Mouse (Mus musculus) testis, postnatal 10 days (tissue): ENCODE results near the gene Cyp4a31.
"Not testable (repeated sequence)": the region's sequence is repeated elsewhere in the genome, so short reads cannot be mapped to it uniquely, and the experiment has no call there.

Experiments used
- DNase-seq: peaks from one replicate; pipeline ENCODE4 v3.0.0; 2021; ENCODE audit warnings: low spot score

Gene Cyp4a31

GRCm38 (mm10) chr4:115563401-115563800 lies at the start of gene Cyp4a31:
Gene Cyp4a31, plus strand, starts transcription at chr4:115563649.
- DNase-seq: no peak

DNA sequence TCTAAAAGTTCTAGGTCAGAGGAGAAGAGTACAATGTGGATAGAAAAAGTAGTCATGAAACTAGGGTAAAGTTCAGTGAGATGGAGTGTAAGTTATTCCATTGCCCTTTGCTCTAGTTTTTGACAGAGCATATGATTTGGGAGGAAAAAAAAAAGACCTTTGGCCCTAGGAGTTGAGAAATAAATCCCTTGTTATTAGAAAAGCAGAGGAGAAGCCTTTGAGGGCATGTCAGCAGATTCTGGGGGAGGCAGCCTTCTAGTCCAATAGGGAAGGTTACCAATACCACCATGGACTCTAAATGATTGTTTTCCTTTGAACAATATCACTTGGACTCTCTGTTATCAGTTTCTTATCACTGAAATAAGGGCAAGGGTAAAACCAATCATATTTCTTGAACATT lies 49.5 kb upstream of the Cyp4a31 start:
- not testable (repeated sequence) for DNase-seq

DNA sequence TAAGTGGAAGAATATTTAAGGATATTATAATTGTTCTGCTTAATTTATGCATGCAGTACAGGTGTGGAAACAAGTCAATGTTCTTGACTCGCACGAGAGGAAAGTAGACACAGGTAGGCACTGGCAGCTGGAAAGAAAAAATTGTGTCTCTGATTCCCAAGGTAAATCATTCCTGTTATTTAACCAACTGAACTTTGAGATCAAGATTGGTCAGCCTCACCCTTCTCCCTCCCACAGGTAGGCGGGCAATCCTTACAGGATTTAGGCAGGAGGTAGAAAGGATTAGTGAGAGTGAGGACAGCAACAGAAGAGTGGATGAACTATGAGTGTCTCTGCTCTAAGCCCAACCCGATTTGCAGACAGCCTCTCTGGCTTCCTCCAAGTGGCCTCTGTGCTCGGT lies 45.4 kb upstream of the Cyp4a31 start, which contains the start of gene Cyp4a10:
TSS of gene Cyp4a10 (plus strand) at position 265 of the 400 bp plus-strand sequence.
- DNase-seq: not testable (repeated sequence)

DNA sequence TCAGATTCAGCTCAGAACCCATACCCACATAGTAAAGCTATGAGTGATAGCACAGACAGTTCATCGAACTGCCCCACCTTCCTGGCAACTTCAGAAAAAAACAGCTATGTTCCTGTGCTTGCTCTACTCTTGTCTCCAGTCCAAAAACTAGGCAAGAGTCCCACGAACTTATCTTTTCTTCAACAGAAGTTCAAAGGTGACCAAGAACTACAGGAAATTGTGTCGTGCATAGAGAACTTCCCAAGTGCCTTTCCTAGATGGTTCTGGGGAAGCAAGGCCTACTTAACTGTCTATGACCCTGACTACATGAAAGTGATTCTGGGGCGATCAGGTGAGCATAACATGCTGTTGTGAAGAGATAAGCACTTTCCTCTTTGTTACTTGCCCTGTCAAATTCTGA lies 44.0 kb upstream of the Cyp4a31 start:
- DNase-seq: no peak

DNA sequence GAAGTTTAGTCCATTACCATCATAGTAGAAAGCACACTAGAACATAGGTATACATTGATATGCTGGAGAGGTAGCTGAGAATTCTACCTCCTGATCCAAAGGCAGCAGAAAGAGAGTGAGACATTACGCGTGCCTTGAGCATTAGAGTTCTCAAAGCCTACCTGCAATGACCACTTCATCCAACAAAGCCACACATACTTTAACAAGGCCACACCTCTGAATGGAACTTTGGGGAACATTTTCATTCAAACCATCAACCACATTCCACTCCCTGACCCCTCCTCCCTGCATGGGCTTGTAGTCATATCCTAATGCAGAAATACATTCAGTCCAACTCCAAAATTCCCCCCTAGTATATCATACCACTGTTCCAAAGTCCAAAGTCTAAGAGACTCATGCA lies 41.7 kb upstream of the Cyp4a31 start:
- DNase-seq: no peak

DNA sequence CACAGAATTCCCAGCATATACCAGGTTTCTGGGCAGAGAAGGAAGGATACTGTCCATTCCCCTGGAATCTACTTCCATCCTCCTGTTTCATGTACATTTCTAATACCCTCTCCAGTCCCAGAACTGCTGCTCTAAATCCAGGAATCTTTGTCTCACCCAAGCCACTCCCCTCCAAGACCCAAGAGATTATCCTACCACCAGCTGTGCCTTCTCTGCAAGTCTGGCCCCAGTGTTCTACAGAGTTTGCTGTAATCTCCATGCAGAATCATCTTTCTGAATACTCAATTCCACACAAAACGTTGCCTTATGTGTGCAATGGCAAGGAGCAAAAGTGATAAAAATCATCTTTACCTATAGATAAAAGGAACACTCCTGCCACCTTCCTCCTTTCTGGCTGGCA lies 18.3 kb upstream of the Cyp4a31 start:
- no peak for DNase-seq

DNA sequence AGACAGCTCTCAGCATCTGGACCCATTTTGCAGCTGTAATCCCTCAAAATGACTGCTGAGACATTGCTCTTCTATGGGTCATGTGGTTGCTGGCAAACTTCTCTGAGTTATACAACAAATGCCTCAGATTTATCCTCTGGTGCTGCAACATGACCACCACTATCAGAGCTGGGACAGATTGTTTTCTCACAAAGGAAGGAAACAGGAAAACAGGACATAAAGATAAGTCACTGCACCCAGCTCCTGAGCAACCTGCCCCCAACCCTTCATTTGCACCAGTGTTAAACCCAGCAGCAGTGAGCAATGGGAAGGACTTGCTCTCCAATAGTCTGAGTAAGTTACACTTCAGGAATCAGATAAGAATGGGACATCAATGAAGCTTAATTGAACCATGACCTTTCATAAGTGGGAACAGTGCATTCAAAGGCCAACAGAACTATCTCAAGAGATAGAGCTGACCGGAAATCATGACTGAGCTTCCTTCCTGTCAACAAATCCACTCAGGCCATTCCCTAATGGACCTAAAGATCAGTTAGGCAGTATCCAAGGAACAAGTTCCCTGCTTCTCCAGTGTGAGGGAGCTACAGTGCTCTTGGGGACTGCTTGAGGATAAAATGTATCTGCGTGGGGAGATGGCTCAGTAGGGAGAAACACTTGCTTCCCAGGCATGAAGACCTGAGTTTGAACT lies 17.2 kb upstream of the Cyp4a31 start:
- no peak for DNase-seq

DNA sequence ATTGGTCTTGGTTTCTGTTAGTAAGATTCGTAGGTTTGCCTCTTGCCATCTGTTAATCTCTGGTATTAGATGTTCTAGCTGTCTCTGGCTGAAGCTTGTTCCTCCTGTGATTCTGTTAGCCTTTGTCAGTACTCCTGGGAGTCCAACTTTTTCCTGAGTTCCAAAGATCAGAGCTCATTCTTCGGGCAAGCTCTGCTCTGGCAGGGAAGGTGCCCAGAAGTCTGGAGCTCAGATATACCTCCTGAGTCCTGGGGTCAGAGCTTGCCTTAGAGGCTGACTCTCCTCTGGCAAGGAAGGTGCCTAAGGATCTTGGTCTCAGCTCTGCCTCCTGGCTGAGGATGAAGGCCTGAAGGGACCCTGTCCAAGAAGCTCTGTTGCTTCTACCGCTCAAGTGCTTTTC lies 10.7 kb upstream of the Cyp4a31 start:
- DNase-seq: no peak

- DNase-seq: no peak
Observed at GRCm38 (mm10) chr4:115555513-115555912, 7.9 kb upstream of the Cyp4a31 start.

DNA sequence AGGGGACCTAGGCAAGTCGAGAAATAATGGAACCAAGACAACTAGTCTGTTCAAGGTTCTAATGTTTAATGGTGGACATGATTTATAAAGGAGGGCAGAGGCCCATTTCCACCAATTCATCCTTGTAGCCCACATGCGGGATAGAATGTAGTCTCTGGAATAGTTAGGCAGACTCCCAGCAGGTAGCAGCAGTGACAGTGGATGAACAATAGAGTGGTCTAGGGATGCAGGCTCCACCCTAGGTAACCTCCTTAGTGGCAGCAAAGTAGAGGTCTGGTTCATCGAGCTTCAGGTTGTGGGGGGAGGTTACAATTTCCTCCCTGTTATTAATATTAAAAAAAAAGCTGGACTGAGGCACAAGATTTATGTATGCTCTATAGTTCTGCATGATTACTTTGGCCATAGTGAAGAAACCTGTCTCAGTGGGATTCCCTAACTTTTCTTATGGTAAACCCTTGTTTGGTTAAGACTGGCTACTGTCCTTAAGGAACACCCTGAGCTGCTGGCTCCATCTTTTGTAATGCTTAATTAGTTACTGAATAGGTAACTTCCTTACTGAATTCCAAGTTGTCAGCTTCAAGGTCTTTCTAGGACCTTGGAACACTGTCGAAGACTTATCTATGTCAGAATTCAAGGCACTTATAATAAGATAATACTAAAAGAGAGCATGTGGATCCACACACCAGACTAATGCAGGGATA lies 5.4 kb upstream of the Cyp4a31 start:
- no peak for DNase-seq

GRCm38 (mm10) chr4:115561236-115561635 lies 2.2 kb upstream of the Cyp4a31 start:
- DNase-seq: not testable (repeated sequence)

DNA sequence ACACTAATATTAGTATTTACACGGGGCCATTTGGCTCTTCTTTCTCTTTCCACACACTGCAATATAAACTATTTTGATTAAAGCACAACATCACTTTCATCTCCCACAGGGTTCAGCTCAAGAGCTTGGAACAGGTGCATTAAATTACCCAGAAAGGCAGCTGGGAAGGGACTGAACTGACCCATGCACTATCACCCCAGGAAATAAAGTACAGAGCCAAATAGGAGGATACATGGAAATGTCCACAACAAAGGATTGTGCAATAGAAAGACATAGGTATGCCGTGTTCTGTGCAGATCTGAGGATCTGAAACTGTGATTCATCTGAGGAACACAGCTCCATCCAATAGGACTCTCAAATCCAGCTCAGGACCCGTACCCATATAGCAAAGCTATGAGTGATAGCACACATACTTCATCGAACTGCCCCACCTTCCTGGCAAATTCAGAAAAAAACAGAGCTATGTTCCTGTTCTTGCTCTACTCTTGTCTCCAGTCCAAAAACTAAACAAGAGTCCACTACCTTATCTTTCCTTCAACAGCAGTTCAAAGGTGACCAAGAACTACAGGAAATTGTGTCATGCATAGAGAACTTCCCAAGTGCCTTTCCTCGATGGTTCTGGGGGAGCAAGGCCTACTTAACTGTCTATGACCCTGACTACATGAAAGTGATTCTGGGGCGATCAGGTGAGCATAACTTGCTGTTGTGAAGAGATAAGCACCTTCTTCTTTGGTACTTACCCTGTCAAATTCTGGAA lies 1.2 kb downstream of the Cyp4a31 start:
- not testable (repeated sequence) for DNase-seq

- no peak for DNase-seq
Observed at GRCm38 (mm10) chr4:115575255-115575654, 11.8 kb downstream of the Cyp4a31 start.

GRCm38 (mm10) chr4:115575776-115576175 lies 12.3 kb downstream of the Cyp4a31 start:
- DNase-seq: no peak

GRCm38 (mm10) chr4:115583036-115583435 lies 19.6 kb downstream of the Cyp4a31 start:
- DNase-seq: no peak

DNA sequence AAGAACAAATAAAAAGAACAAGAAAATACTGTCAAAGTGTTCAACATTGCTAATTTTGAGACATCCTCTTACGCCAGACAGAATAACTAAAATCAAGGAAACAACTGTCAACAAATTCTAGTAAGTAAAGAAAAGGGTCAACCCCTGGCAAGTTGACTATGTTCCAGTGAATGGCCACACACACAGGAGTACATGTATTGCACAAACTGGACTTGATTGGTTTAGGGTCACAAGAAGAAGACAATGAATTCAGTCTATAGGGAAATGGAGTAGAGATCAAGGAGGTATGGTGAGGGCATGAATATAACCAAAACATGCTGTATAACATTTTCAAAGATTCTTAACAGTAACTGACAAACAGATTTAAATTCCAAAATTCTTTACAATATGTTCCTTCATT lies 32.9 kb downstream of the Cyp4a31 start:
- no peak for DNase-seq

- no peak for DNase-seq
Observed at GRCm38 (mm10) chr4:115596824-115597336, 33.4 kb downstream of the Cyp4a31 start.

DNA sequence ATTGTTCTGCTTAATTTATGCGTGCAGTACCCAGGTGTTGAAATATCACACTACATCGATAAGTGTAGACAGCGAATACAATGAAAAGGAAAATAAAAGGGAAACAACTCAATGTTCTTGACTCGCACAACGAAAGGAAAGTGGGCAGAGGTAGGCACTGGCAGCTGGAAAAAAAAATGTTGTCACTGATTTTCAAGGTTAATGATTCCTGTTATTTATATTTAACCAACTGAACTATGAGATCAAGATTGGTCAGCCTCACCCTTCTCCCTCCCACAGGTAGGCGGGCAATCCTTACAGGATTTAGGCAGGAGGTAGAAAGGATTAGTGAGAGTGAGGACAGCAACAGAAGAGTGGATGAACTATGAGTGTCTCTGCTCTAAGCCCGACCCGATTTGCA lies 37.2 kb downstream of the Cyp4a31 start, which contains the start of gene Cyp4a32:
TSS of gene Cyp4a32 (plus strand) at position 359 of the 400 bp plus-strand sequence.
- DNase-seq: not testable (repeated sequence)

- no peak for DNase-seq
Observed at GRCm38 (mm10) chr4:115614005-115614404, 50.6 kb downstream of the Cyp4a31 start.

DNA sequence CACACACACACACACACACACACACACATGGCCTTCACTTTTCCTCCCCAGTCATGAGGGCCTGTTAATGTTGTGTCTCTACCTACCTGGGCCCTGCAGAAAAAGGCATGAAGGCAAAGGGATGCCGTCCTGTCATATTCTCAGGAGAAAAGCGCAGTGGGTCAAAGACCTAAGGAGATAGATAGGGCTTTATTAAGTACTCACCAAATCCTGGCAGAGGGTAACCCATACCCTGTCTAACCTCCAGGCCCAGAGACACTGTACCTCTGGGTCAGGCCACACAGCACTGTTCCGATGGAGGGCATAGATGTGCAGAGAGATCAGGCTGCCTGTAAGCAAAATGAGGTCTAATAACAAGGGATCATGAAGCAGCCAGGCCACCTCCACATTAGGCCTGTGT lies 62.1 kb downstream of the Cyp4a31 start:
- not testable (repeated sequence) for DNase-seq
